8 mouse cellular contexts compared by ENCODE assay signal in genomic region chr2:9881051-9881591, GRCm38 (mm10). TPM values are rescaled to one million over a fixed set of nuclear protein-coding genes. Genes with fewer than 3 reads are reported as not detected.
DNase-seq lines count a peak whose midpoint lies in the region; ATAC-seq and TF ChIP-seq lines count a peak whose summit lies in the region.

Gene 4930412O13Rik (plus strand): TSS chr2:9881252.

- TF ChIP-seq CTCF in brain, embryonic 14.5 days (IDR thresholded peaks at IDR 0.05; ENCODE audit: borderline replicate concordance, extremely low read depth, insufficient read depth, insufficient read length), result no peak
- TF ChIP-seq CTCF in hindbrain, postnatal 0 days (IDR thresholded peaks at IDR 0.05; ENCODE audit: low read depth), result no peak

- peak within 1 kb of the TSS in 1 of 2 experiments; percentile 46; a peak in 1 of 4 replicates for H3K27ac ChIP-seq in heart, embryonic 14.5 days (replicated peaks in 1 of 2; ENCODE audit: control insufficient read depth in 1 of 2, insufficient read depth in 1 of 2, low read depth in 2 of 2, low read length in 2 of 2)
- H3K27ac ChIP-seq in hindbrain, postnatal 0 days, result 0 out of 2 replicates have a peak within 1 kb of the TSS, but pooled peaks have one; percentile 16
- peak within 1 kb of the TSS; percentile 85 for H3K27ac ChIP-seq in midbrain, embryonic 16.5 days (ENCODE audit: low read length)

- no peak for DNase-seq in heart, postnatal 14 days
- DNase-seq in brain, embryonic 14.5 days (ENCODE audit: low read depth), result peak; percentile 45
- no peak for DNase-seq in hindbrain, postnatal 0 days (ENCODE audit: low spot score)
- DNase-seq in cerebellum, adult 8-10 months, result no peak

- under 1% methylated on average over 32 of the region's 35 CpGs for WGBS in heart, embryonic 14.5 days
- WGBS in hindbrain, postnatal 0 days, result under 1% methylated on average over 34 of the region's 35 CpGs
- 1% methylated on average over 33 of the region's 35 CpGs for WGBS in midbrain, embryonic 16.5 days

- no peaks in the 10 kb centered on the region for H3K9me3 ChIP-seq in heart, embryonic 14.5 days (ENCODE audit: control insufficient read depth, low read length)
- no peaks in the 10 kb centered on the region for H3K9me3 ChIP-seq in hindbrain, postnatal 0 days (ENCODE audit: low read length)
- no peaks in the 10 kb centered on the region for H3K9me3 ChIP-seq in midbrain, embryonic 16.5 days (replicated peaks; ENCODE audit: control insufficient read depth, low read length, poor library complexity, severe bottlenecking)

- no peaks in the 10 kb centered on the region for H3K36me3 ChIP-seq in heart, embryonic 14.5 days (ENCODE audit: control insufficient read depth, insufficient read depth, low read length)
- no peaks in the 10 kb centered on the region for H3K36me3 ChIP-seq in hindbrain, postnatal 0 days (ENCODE audit: insufficient read depth, low read length)
- no peaks in the 10 kb centered on the region for H3K36me3 ChIP-seq in midbrain, embryonic 16.5 days (ENCODE audit: control insufficient read depth, insufficient read depth, low read length)

- H3K4me3 ChIP-seq in heart, embryonic 14.5 days (ENCODE audit: control insufficient read depth in 1 of 2, insufficient read depth in 1 of 2, low read depth in 1 of 2, low read length in 2 of 2), result peak within 1 kb of the TSS; percentile 38 to 55
- H3K4me3 ChIP-seq in hindbrain, postnatal 0 days (ENCODE audit: low read length), result peak within 1 kb of the TSS; percentile 4
- H3K4me3 ChIP-seq in midbrain, embryonic 16.5 days (ENCODE audit: low read depth, low read length), result peak within 1 kb of the TSS; percentile 47

- no peak for TF ChIP-seq POLR2A in brain, embryonic 14.5 days (IDR thresholded peaks at IDR 0.05; ENCODE audit: borderline replicate concordance, extremely low read depth, insufficient read depth, insufficient read length, poor library complexity, severe bottlenecking)

- H3K4me1 ChIP-seq in heart, embryonic 14.5 days (ENCODE audit: control insufficient read depth in 2 of 2, insufficient read depth in 2 of 2, low read length in 2 of 2), result peaks cover 14 to 35% of the 10 kb centered on the region in 2 experiments
- H3K4me1 ChIP-seq in hindbrain, postnatal 0 days (ENCODE audit: insufficient read depth, low read length), result no peaks in the 10 kb centered on the region
- H3K4me1 ChIP-seq in midbrain, embryonic 16.5 days (ENCODE audit: control insufficient read depth, insufficient read depth, low read length), result peaks cover 13% of the 10 kb centered on the region; the same call in 1 of the 2 replicates

- no peak for ATAC-seq in heart, embryonic 14.5 days (ENCODE audit: insufficient number of reproducible peaks, insufficient read depth, low FRiP score, low read depth)
- ATAC-seq in hindbrain, postnatal 0 days, result no peak
- no peak for ATAC-seq in midbrain, embryonic 16.5 days
- no peak for ATAC-seq in inflammation-experienced regulatory T-cells, adult 6 months
- no peak for ATAC-seq in granulocyte monocyte progenitor cell, adult 5-6 weeks (replicated peaks; ENCODE audit: poor library complexity, severe bottlenecking)

- peaks cover 55% of the 10 kb centered on the region for H3K27me3 ChIP-seq in heart, embryonic 14.5 days (ENCODE audit: control insufficient read depth, insufficient read depth, low read length)
- peaks cover 43% of the 10 kb centered on the region for H3K27me3 ChIP-seq in hindbrain, postnatal 0 days (ENCODE audit: insufficient read depth, low read length)
- peaks cover 15% of the 10 kb centered on the region for H3K27me3 ChIP-seq in midbrain, embryonic 16.5 days (ENCODE audit: control insufficient read depth, insufficient read depth, low read depth, low read length)

- peak within 1 kb of the TSS; percentile 54 for H3K9ac ChIP-seq in heart, embryonic 14.5 days (ENCODE audit: low read length)
- H3K9ac ChIP-seq in hindbrain, postnatal 0 days (replicated peaks; ENCODE audit: low read length), result no peak within 1 kb of the TSS
- H3K9ac ChIP-seq in midbrain, embryonic 16.5 days (ENCODE audit: low read depth, low read length), result peak within 1 kb of the TSS; percentile 61

- H3K4me2 ChIP-seq in heart, embryonic 14.5 days (ENCODE audit: low read length), result peak within 1 kb of the TSS; percentile 95
- H3K4me2 ChIP-seq in hindbrain, postnatal 0 days (ENCODE audit: low read depth, low read length), result peak within 1 kb of the TSS; percentile 65
- H3K4me2 ChIP-seq in midbrain, embryonic 16.5 days (ENCODE audit: low read length), result peak within 1 kb of the TSS; percentile 68

- intact Hi-C loops in heart, postnatal 14 days (cut with DNase I), result loop anchor here (5.0 to 10.0 kb wide), 2 partner anchors 1129 to 1206 kb away; no protein-coding TSS in a partner anchor

RNA-seq across cellular contexts. Expression of gene 4930412O13Rik, which starts in this region (rescaled TPM):
- 0.57 TPM in 1 of 2 replicates, not detected in the other for polyA plus RNA-seq in heart, embryonic 14.5 days (2014; fragmentation: Nextera tagmentation; extraction: Ambion mirVana)
- not detected for total RNA-seq in heart, postnatal 14 days (2021)
- 1.6 and 2.6 TPM in 2 replicates for polyA plus RNA-seq in brain, embryonic 14.5 days (2012; rRNA removed)
- not detected in 2 replicates for total RNA-seq in hindbrain, postnatal 0 days (2014; rRNA removed)
- polyA plus RNA-seq in hindbrain, postnatal 0 days (2015; fragmentation: Nextera tagmentation; extraction: Ambion mirVana), result 0.57 and 0.75 TPM in 2 replicates
- polyA plus RNA-seq in midbrain, embryonic 16.5 days (2015; fragmentation: Nextera tagmentation; extraction: Ambion mirVana), result 1.1 and 1.6 TPM in 2 replicates
- polyA plus RNA-seq in inflammation-experienced regulatory T-cells, adult 6 months (2017; shearing (Covaris generic)), result not detected
- not detected in 2 replicates for total RNA-seq in granulocyte monocyte progenitor cell, adult 5-6 weeks (2014; fragmentation: Nextera tagmentation)
- not detected in 2 replicates for total RNA-seq in granulocyte monocyte progenitor cell, adult 5-6 weeks (2017)
